Mouse (Mus musculus): ENCODE measurements around the gene Cxadr.
A peak's percentile ranks its signal among the peaks of the same experiment; 100 is the strongest.

The Cxadr gene

DNA sequence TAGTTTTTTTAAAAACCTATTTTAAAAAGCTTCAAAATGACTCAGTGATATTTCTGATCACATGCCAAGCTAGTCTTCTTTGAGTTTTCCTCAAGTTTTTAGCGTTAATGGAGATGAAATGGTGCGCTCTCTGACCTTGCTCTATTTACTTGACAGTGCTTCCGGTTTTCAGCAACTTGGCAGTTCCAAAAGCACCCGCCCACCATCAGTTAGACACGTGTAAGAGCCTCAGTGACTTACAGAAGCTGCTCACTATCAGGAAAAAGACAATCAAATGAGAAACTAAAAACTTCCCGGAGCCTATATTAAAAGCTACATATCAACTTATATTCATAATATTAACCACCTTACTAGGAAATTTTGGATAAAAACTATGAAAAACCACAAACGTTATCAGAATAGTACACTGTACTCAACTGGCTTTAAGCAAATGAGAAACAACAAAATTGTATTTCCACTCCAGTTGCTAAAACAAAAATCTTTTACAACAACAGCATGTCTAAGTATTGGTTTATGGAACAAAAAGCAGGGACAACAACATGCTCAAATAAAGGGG lies 70.3 kb downstream of the Cxadr start:
- DNase-seq = no peak

DNA sequence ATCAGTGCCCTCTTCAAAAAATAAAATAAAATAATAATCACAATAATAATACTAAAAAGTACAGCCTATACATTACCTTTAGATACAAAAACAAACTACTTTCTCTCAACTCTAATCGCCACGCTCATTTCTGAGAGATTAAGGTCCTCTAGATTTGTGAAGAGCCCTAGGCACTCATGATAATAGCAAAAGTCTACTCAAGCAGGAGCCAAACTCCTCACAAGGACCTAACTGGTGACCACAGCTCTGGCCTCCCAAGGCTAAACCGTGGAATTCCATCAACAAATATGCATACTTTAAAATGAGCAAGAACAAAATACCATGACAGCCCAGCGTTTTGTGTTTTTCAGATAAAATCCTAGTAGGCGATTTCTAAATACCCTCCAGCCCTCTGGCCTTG lies 71.5 kb downstream of the Cxadr start:
- no peak for DNase-seq

DNA sequence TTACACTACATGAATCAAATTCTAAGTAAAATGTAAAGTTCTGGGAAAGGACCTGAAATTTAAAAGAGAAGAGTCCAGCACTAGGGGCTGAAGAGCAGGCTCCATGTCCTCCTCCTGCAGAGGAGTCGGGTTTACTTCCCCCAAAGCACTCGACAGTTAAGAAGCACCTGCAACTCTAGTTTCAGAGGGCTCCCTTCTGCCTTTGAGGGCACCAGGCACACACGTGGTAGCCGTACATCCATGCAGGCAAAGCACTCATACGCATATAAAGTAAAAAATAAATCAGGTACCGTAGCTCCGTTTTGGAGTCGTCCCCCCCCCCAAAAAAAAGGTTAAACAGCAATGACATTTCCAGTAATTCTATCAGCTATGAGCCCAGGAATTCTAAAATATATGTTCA lies 72.5 kb downstream of the Cxadr start:
- no peak for DNase-seq

DNA sequence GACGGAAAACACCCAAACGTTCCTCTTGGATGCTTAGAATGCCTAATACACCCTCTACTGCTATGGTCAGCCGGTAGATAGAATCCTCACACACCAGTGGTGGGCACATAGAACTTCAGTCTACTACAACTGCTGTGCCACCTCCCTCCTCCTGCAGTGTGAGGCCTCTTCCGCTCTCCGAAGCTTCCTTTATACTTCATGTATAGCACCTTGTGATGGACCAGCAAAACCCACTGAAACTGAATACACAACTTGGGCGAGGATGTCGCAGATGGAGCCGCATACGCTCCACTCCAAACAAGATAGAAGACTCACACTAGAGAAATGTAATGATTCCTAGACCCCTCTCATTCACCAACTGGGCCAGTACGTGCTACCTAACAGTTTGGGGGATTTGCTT lies 73.9 kb downstream of the Cxadr start:
- peak in 1 of 2 experiments; percentile 11 for DNase-seq

DNA sequence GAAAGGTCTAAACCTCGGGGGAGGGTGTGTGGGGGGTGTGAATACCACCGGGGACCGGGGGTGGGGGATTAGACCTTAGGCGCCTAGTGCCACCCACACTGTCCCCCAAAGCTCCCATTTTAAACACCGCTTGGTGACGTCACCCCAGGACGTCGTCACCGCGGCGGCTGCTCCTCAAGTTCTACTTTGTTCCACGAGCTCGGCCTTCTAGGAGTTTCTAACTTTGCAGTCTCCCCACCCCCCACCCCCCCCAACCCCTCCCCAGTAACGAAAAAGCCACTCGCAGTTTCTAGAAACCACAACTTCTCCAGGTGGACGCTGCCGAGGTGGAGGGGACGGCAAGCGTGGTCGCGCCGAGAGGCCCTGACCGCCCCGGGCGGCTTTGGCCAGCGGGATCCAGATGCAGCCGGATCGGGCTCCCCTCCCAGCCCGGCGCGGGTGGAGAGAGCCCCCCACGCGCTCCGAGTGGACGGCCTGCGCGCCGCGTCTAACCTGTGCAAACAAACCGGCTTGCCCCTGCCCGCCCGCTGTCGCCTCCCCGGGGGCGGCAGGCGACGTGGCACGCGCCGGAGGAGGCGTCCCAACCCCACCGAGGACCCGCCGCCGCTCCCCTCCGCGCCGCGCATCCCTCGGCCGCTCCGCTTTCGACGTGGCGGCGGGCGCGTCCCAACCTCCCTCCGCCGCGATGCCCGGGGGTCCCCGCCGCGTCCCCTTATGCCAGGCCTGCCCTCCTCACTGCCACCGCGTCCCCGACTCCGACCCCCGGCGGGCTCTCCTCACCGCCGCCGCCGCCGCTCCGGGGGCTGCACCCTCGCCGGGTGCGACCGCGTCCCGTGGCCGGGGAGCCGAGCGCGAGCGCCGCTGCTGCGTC lies 74.8 kb downstream of the Cxadr start:
- peak; percentile 61 to 65 for DNase-seq

DNA sequence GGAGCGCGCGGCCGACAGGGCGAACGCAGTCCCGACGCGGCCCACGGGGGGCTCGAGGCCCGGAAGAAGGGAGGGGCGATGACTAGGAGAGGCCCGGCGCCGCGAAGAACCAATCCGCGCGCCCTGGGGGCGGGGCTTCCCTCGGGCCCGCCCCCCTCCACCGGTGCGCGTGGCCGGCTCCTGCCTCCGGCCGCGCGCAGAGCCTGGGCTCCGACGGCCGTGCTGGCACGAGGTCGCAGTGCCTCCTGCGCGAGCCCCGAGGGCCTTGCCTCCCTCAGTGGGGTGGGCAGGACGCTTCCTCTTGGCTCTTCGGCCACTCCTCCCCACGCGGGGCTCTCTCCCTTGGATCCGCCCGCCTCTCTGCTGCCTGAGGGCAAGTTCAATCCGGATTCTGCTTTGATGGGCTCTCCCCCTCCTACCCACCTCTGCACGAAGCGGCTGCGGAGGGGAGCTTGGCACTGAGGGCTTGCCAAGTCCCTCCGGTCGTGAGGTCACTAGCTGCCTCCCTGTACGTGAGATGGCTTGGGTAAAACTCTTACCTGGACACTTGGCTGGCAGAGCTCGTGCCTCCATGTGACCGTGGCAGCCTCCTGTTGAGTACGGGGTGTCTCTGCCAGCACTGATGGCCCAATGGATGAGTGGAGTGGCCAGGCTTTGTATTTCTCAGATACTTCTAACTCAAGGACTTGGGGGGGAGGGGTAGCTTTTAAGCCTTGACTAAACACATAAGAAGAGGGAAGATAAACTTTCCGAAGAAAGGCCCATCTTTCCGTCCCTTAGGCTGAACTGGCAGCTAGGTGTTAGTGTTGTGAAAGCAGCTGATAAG lies 75.7 kb downstream of the Cxadr start, which contains the start of gene Btg3:
Gene Btg3, minus strand, starts transcription at position 448 of the 826 bp plus-strand sequence.
- peak; percentile 95 for DNase-seq

DNA sequence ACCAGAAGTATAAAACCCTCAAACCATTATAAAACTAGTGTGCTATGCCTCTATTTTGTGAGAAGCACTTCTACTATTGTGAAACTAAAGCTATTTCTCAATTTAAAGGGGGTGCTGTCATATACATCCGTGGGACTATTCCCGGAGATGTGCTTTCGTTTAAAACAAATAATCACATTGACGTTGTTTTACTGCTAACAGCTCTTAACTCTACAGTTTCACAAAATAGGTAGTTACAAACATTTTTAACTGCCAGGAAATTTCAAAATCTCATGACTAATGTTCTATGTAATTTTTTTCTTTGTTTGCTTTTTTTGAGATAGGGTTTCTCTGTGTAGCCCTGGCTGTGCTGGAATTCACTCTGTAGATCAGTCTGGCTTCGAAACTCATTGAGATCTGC lies 77.2 kb downstream of the Cxadr start:
- no peak for DNase-seq

DNA sequence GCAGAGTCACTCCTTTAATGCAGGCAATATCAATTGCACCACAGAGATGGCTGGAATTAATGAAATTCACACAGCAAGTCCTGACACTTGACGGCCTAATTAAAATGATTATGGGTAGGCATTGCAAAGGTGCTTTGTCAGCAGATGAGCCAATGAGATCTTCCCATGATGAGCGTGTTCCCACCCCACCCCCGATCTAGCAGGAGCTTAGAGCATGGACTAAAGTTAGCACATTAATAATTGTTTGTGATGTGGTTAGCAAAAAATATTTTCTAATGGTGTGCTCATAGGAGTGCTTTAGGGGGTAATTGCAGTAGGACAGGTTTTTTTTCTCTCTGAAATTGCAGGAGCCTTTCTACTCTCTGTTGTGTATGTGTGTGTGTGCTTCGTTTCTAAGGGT lies 87.8 kb downstream of the Cxadr start:
- DNase-seq = no peak

DNA sequence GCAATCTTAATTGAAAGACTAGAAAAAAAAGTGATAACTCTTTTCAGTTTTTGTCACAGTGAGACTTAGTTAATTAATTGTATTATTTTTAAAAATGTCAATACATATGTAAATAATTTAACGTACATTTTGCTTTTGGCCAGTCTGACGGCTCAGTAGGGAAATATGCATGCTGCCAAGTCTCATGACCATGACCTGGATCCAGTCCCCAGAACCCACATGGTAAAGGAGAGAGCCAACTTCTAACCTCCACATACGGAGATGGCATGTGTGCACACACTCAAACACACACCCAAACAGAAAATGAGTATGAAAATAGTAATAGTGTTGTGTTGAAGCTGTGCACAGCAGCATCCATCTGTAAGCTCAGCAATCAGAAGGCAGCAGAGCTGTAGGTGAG lies 88.7 kb downstream of the Cxadr start:
- peak; percentile 72 to 73 for DNase-seq

DNA sequence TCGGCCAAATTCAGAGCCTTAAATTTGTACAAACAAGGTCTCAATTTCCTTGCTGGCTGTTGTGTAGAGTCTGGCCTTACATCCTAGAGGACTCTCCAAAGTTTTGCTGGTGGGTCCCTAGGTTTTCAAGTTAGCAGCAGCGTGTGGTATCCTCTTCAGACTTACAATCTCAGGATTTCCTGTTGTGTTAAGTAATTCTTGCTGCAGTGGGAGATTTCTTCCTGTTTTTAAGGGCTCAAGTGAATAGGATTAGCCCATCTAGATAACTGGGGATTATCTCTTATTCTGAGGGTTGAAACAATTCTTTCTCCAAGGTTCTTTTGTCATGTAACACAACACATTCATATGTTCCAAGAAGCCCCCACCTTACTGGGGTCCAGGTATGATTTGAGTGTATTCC lies 90.1 kb downstream of the Cxadr start:
- no peak for DNase-seq

DNA sequence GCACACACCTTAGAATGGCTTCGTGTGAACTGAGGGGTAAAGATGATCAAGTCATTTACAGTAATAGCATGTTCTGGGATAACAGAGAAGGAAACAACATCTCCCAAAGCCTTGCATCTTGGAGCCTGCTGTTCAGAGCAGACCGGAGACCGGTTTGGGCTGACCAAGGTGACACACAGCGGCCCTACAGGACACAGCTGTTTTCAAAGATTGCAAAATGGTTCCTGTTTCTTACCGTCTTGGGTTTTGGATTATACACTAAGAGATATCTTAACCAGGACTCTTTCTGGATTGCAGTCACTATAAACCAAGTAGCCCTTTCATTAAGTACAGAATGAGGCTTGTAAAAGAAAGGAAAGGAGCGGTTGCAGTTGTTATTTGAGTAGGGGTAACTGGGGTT lies 97.4 kb downstream of the Cxadr start:
- DNase-seq = no peak

DNA sequence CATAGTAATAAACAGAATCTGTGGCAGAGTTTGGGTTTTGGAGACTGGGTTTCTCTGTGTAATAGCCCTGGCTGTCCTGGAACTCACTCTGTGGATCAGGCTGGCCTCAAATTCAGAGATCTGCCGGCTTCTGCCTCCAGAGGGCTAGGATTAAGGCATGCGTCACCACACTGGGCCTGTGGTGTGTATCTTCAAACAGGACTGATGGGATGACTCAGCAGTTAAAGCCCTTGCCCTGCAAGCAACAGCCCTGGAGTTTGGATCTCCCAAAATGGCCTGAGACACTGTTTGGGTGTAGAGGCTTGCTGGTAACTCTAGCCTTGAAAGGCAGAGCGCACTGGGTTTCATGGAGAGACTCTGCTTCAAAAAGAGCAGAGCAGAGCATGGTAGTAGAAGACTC lies 98.1 kb downstream of the Cxadr start:
- DNase-seq = no peak

DNA sequence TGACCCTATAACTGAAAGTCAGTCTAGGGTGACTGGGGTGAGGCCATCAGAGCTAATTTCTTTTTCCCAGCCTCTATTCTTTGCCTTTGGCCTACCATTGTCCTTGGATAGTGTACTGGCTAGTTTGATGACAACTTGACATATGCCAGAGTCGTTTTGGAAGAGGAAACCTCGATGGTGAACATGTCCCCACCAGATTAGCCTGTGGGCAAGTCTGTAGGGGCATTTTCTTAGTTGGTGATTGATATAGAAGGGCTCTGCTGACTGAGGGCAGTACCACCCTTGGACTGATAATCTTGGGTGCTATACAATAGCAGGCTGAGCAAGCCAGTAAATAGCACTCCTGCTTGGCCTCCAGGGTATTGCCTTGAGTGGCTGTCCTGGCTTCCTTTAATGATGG lies 101.0 kb downstream of the Cxadr start:
- no peak for DNase-seq

DNA sequence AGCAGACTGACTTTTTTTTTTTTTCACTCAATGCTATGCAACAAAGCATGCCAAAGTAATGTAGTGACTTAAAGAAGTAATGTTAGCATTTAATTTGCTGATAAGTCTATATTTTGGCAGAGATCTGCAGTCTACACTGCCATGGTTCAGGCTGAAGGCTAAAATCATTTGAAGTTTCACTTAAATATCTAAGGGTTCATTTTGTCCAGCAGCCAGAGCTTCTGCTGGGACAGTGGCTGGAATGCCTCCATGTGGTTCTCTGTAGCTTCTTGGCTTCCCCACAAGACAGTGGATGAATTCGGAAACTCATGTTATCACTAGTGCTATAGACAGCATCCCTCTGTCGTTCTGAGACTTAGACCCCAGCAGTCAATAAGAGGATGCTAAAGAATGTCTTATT lies 105.4 kb downstream of the Cxadr start:
- DNase-seq = no peak

DNA sequence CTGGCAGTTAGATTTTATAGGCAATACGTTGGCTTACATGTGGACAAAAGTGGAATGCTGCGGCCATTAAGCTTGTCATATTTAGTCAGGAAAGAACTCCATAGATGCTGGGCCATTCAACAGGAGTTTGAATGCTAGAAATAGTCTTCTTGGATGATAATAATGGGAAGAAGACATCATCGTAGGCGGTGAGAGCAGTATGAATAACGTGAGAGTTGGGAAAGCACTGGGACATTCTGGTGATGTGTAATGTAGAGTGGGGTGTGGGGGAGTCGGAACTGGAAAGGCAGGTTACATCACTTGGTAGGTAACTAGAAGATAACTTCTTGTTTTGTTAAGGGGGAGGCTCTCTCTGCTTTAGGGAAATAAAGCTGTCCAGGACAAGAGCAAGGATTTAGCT lies 106.6 kb downstream of the Cxadr start:
- DNase-seq = no peak

All from cerebellum, postnatal 10 days (tissue).